Mouse (Mus musculus): ENCODE measurements around the gene Slc9a2. TPM values are rescaled to one million over a fixed set of nuclear protein-coding genes. Genes with fewer than 3 reads are reported as not detected.

Gene Slc9a2
- 0.01 and 0.11 TPM in 2 replicates for polyA plus RNA-seq (2015; fragmentation: Nextera tagmentation; extraction: Ambion mirVana)

DNA sequence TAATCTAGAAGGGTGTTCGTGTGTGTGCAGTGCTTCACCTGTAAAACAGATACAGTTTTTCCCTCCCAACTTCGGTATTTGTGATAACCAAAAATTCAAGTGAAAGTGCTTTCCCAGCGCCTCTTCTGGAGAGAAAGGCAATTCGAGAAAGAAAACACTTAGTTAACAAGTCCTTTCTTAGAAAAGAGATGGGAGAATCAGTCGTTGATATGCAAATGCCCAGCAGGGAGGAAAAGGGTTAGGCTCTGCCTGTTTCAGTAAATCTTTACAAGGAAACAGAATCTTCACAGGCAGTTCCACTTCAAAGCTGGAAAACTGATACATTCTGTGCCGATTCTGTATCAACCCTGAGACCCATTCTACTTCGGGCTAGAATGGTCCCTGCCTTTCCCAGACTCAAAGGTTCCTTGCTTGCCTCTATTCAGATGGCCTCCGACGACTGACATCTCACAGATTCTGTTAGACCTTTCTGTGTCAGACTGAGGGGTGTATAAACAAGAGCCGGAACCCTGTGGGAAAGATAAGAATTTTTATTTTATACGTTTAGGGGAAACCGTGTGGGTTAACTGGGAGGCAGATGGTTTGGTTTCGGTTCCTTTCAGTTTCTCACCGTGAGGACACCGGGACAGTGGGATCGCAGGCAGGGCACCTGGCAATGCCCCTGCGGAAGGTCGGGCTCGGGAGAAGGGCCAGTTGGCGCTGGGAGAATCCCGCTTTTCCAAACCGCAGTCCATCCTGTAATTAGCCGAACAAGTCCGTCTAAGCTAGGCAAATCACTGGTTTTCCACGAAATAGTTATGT, at the start of gene Slc9a2:
Slc9a2 (plus strand) TSS at position 508 of the 801 bp plus-strand sequence.
- H3K27me3 ChIP-seq (ENCODE audit: control insufficient read depth, insufficient read depth, low read depth, low read length), result peaks cover 39% of the 10 kb centered on the region
- WGBS (ENCODE audit: insufficient replicate concordance), result 2% methylated on average over 25 of the region's 25 CpGs

DNA sequence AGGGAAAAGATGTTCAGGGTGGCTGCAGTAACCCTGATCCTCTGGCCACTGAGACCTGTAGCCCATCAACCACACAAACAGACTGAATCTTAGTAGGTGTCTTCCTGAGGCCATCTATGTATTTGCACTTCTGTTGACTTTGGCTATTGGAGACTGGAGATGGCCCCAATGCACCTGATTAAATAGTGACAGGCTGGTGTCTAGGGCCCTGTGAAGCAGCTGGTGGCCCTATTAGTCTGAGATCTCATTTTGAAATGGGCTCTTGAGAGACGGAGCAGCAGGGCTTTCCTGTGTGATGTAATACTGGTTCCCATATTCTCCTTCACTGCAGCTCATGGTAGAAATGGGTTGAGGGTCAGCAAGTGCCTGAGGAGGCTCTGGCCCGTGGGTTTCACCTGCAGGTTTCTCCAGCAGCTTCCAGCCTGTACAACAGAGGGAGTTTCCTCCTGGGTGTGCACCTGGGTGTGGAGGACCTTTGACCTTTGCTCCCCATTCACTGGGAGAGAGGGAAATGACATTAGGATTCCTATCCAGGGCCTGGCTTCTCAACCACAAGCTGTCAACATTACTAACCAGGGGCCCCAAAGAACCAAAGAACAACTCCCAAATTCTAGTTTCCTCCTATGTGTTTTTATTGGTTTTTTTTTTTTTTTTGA, 47.8 kb upstream of the Slc9a2 start:
- Histone ChIP-seq H3K9ac (ENCODE audit: low read depth, low read length) (no peak overlapping the region), H3K4me3 (ENCODE audit: low read depth, low read length) (no peak overlapping the region), H3K4me2 (ENCODE audit: low read depth, low read length) (no peak overlapping the region), H3K27ac (ENCODE audit: low read length) (no peak overlapping the region), H3K27me3 (ENCODE audit: control insufficient read depth, insufficient read depth, low read depth, low read length) (no peaks in the 10 kb centered on the region), H3K36me3 (ENCODE audit: control insufficient read depth, insufficient read depth) (no peaks in the 10 kb centered on the region), H3K9me3 (replicated peaks; ENCODE audit: control insufficient read depth, low read length) (no peaks in the 10 kb centered on the region), H3K4me1 (ENCODE audit: control insufficient read depth, low read depth, low read length) (no peaks in the 10 kb centered on the region)
- no peak for ATAC-seq (ENCODE audit: low read depth)
- WGBS (ENCODE audit: insufficient replicate concordance), result 23% methylated on average over 2 of the region's 2 CpGs

More for the DNA sequence above, at the start of gene Slc9a2:
- Histone ChIP-seq H3K4me1 (ENCODE audit: control insufficient read depth, low read depth, low read length) (no peaks in the 10 kb centered on the region), H3K9ac (ENCODE audit: low read depth, low read length) (no peak within 1 kb of the TSS), H3K4me2 (ENCODE audit: low read depth, low read length) (peak within 1 kb of the TSS; percentile 67), H3K27ac (ENCODE audit: low read length) (no peak within 1 kb of the TSS), H3K9me3 (replicated peaks; ENCODE audit: control insufficient read depth, low read length) (no peaks in the 10 kb centered on the region), H3K36me3 (ENCODE audit: control insufficient read depth, insufficient read depth) (no peaks in the 10 kb centered on the region), H3K4me3 (ENCODE audit: low read depth, low read length) (peak within 1 kb of the TSS; percentile 52)
- ATAC-seq (ENCODE audit: low read depth), result no peak

DNA sequence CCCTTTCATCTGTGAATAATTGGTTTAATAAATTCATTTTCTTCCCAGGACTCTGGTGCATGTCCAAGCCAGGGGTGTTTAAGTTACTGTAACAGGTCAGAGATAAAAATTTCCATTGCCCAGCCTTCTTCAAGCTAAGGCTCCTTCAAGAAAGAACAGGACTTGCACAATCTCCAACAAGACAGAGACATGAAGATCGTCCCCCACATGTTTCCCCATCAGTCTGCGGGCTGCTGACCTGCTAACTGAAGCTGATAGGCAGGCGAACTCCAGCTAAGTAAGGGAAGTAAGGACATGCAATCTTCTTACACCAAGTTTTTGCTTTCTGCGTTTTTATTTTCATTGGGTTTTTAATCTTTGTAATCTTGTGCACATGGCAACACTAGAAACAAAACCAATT, 45.8 kb upstream of the Slc9a2 start:
- no peak overlapping the region for H3K27ac ChIP-seq (ENCODE audit: low read length)
- H3K4me3 ChIP-seq (ENCODE audit: low read depth, low read length), result no peak overlapping the region
- WGBS (ENCODE audit: insufficient replicate concordance), result 46% methylated on average over 4 of the region's 4 CpGs
- H3K27me3 ChIP-seq (ENCODE audit: control insufficient read depth, insufficient read depth, low read depth, low read length), result no peaks in the 10 kb centered on the region
- no peaks in the 10 kb centered on the region for H3K36me3 ChIP-seq (ENCODE audit: control insufficient read depth, insufficient read depth)
- no peaks in the 10 kb centered on the region for H3K4me1 ChIP-seq (ENCODE audit: control insufficient read depth, low read depth, low read length)
- H3K4me2 ChIP-seq (ENCODE audit: low read depth, low read length), result no peak overlapping the region
- no peaks in the 10 kb centered on the region for H3K9me3 ChIP-seq (replicated peaks; ENCODE audit: control insufficient read depth, low read length)
- ATAC-seq (ENCODE audit: low read depth), result no peak
- no peak overlapping the region for H3K9ac ChIP-seq (ENCODE audit: low read depth, low read length)

DNA sequence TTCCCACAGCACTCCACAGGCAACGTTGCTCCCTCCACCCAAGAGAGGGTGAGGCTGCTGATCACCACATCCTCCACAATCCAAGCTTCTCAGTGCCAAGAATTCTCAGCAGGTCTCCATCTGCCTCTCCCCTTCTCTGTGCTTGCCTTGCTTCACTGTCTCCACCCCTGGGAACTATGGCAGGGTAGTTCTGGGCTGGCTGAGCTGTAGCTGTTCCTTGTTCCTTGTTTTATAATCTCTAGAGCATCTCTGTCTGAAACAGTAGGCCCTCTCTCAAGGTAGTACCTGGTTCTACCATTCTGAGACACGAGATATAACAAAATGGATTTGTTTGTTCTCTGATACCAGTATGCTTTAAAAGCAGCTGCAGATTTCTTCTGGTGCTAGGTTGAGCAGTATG, 32.1 kb upstream of the Slc9a2 start:
- Histone ChIP-seq H3K36me3 (ENCODE audit: control insufficient read depth, insufficient read depth) (no peaks in the 10 kb centered on the region), H3K4me2 (ENCODE audit: low read depth, low read length) (no peak overlapping the region), H3K9me3 (replicated peaks; ENCODE audit: control insufficient read depth, low read length) (no peaks in the 10 kb centered on the region), H3K4me1 (ENCODE audit: control insufficient read depth, low read depth, low read length) (no peaks in the 10 kb centered on the region), H3K4me3 (ENCODE audit: low read depth, low read length) (no peak overlapping the region), H3K27me3 (ENCODE audit: control insufficient read depth, insufficient read depth, low read depth, low read length) (no peaks in the 10 kb centered on the region), H3K27ac (ENCODE audit: low read length) (no peak overlapping the region), H3K9ac (ENCODE audit: low read depth, low read length) (no peak overlapping the region)
- WGBS (ENCODE audit: insufficient replicate concordance), result 40% methylated on average over 2 of the region's 2 CpGs
- ATAC-seq (ENCODE audit: low read depth), result no peak

DNA sequence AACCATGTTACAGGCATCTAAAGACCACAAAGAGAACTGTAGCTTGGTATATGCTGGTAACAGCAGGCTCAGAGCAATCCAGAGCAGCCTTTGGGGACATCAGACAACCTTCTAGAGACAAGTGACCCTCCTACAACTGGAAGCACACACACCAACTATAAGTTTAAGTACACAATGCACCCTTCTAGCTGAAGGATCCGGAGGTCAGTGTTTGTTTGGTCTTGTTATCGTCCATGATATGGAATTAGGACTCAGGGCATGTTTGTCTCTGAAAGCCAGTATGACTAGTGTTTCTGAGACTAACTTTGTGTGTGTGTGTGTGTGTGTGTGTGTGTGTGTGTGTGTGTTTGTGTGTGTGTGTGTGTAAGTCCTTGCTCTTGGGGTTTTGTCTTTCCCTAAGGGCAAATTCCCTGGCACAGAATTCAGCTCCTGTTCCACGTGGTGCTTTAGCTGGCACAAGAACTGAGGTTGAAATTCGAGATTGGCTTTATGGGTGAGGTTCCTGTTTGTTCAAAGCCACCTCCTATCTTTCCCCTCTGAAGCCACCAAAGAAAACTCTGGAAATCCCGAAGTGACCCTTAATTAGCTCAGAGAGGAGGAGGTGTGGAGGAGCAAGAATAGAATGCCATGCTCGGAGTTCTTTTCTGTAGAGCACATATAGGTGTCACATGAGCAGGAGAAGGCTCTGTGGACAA, 29.4 kb upstream of the Slc9a2 start:
- ATAC-seq (ENCODE audit: low read depth), result no peak
- Histone ChIP-seq H3K9me3 (replicated peaks; ENCODE audit: control insufficient read depth, low read length) (no peaks in the 10 kb centered on the region), H3K36me3 (ENCODE audit: control insufficient read depth, insufficient read depth) (no peaks in the 10 kb centered on the region), H3K9ac (ENCODE audit: low read depth, low read length) (no peak overlapping the region), H3K4me2 (ENCODE audit: low read depth, low read length) (no peak overlapping the region), H3K27ac (ENCODE audit: low read length) (no peak overlapping the region), H3K4me3 (ENCODE audit: low read depth, low read length) (no peak overlapping the region), H3K27me3 (ENCODE audit: control insufficient read depth, insufficient read depth, low read depth, low read length) (no peaks in the 10 kb centered on the region), H3K4me1 (ENCODE audit: control insufficient read depth, low read depth, low read length) (no peaks in the 10 kb centered on the region)
- 35% methylated on average over 6 of the region's 6 CpGs for WGBS (ENCODE audit: insufficient replicate concordance)

DNA sequence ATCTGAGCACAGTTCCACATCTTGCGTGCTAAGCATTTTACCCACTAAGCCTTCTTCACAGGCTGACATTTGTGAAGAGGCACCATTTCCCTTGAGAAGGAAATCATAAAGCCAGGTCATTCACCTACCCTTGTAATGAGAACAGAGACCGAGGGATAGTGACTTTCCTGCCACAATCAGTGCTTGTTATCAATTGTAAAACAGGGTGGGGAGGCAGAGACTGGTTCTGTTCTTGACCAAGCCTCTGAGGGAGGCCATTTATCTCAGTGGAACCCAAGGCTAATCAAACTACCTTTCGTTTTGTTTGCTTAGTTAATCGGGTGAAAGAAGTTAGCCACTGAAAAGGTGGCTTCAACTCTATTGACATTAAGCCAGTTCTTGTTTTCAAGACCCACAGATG, 23.3 kb upstream of the Slc9a2 start:
- Histone ChIP-seq H3K4me1 (ENCODE audit: control insufficient read depth, low read depth, low read length) (no peaks in the 10 kb centered on the region), H3K9me3 (replicated peaks; ENCODE audit: control insufficient read depth, low read length) (no peaks in the 10 kb centered on the region), H3K4me2 (ENCODE audit: low read depth, low read length) (no peak overlapping the region), H3K27me3 (ENCODE audit: control insufficient read depth, insufficient read depth, low read depth, low read length) (no peaks in the 10 kb centered on the region), H3K36me3 (ENCODE audit: control insufficient read depth, insufficient read depth) (no peaks in the 10 kb centered on the region), H3K27ac (ENCODE audit: low read length) (no peak overlapping the region), H3K9ac (ENCODE audit: low read depth, low read length) (no peak overlapping the region), H3K4me3 (ENCODE audit: low read depth, low read length) (no peak overlapping the region)
- WGBS (ENCODE audit: insufficient replicate concordance), result 48% methylated on average over 4 of the region's 4 CpGs
- no peak for ATAC-seq (ENCODE audit: low read depth)

DNA sequence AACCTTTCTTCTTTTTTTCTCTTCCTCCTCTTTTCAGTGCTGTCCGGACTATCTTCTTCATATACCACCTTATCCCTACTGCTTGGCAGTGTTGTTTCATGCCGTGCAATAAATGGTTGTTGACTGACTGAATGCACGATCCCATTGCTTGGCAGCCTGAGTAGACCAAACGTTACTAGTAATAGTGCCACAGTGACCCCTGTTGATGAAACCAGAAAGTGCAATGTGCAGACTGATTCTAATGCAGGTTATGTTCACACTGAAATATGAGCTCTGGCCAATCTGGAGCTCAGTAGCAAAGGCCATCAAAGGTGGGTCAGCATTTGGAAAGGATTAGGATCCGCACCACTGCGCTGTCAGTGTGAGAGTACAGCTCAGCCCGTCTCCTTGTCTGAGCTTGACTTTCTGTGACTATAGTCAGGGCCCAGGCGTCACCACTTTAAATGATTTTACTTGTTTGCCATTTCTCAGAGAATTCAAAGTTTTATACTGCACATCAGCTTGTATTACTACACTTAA, 22.3 kb upstream of the Slc9a2 start:
- Histone ChIP-seq H3K4me3 (ENCODE audit: low read depth, low read length) (no peak overlapping the region), H3K9ac (ENCODE audit: low read depth, low read length) (no peak overlapping the region), H3K9me3 (replicated peaks; ENCODE audit: control insufficient read depth, low read length) (no peaks in the 10 kb centered on the region), H3K4me1 (ENCODE audit: control insufficient read depth, low read depth, low read length) (no peaks in the 10 kb centered on the region), H3K36me3 (ENCODE audit: control insufficient read depth, insufficient read depth) (no peaks in the 10 kb centered on the region), H3K4me2 (ENCODE audit: low read depth, low read length) (no peak overlapping the region), H3K27ac (ENCODE audit: low read length) (no peak overlapping the region), H3K27me3 (ENCODE audit: control insufficient read depth, insufficient read depth, low read depth, low read length) (no peaks in the 10 kb centered on the region)
- WGBS (ENCODE audit: insufficient replicate concordance), result 44% methylated on average over 8 of the region's 8 CpGs
- no peak for ATAC-seq (ENCODE audit: low read depth)

DNA sequence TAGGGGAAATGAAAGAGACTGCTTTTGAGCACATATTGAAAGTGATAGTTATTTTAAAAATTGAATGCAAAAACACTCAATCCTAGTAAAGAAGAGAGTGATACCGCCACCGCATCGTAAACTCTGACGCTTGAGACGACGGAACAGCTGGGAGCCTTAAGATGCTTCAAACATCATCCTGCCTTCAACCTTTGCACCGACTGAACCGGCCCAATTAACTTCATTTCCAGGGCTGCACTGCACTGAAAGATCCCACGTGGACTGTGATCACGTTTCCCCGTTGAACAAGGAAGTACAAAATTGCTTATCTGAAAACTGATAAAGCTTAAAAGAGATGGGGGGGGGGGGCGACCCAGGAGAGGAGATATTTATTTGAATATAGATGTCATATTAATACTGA, 21.4 kb upstream of the Slc9a2 start:
- ATAC-seq (ENCODE audit: low read depth), result no peak
- Histone ChIP-seq H3K27me3 (ENCODE audit: control insufficient read depth, insufficient read depth, low read depth, low read length) (no peaks in the 10 kb centered on the region), H3K4me1 (ENCODE audit: control insufficient read depth, low read depth, low read length) (no peaks in the 10 kb centered on the region), H3K4me3 (ENCODE audit: low read depth, low read length) (no peak overlapping the region), H3K4me2 (ENCODE audit: low read depth, low read length) (no peak overlapping the region), H3K27ac (ENCODE audit: low read length) (no peak overlapping the region), H3K36me3 (ENCODE audit: control insufficient read depth, insufficient read depth) (no peaks in the 10 kb centered on the region), H3K9me3 (replicated peaks; ENCODE audit: control insufficient read depth, low read length) (no peaks in the 10 kb centered on the region), H3K9ac (ENCODE audit: low read depth, low read length) (no peak overlapping the region)
- 54% methylated on average over 12 of the region's 12 CpGs for WGBS (ENCODE audit: insufficient replicate concordance)
